Mouse (Mus musculus) bone marrow, adult 2 months (tissue): ENCODE measurements at regions not wholly inside any gene's neighbourhood (a gene's known extent, or its start where the extent isn't known, plus 50 kb on each side); places are given as distances from the start of the nearest gene placed in this dataset.

Experiments
- CTCF ChIP-seq: fragments of 200-500 bp; IDR thresholded peaks from 2 replicates; pipeline ENCODE4 v1.5.1; 2011; ENCODE audit warnings: low read length, control low read depth; ENCODE audit not compliant: control insufficient read depth, insufficient read depth
- POLR2A ChIP-seq: fragments of 200-500 bp; IDR thresholded peaks from 2 replicates; pipeline ENCODE4 v1.6.1; 2011; ENCODE audit warnings: low read depth, mild to moderate bottlenecking, control low read depth, low read length, borderline replicate concordance; ENCODE audit not compliant: control insufficient read depth

GRCm38 (mm10) chr16:93355204-93355899 is 248.5 kb downstream of the Setd4 start:
- no peak for TF ChIP-seq CTCF
- no peak for TF ChIP-seq POLR2A
